Mouse (Mus musculus) lung, embryonic 16.5 days (tissue): Measurements from ENCODE around the gene Sorcs3. TPM values are rescaled to one million over a fixed set of nuclear protein-coding genes. Genes with fewer than 3 reads are reported as not detected.

Experiments used
- ATAC-seq: fragments of 200-750 bp; cut with Nextera tagmentation; 2 replicates; pipeline ENCODE4 v1.8.0; 2017; ENCODE audit warnings: low read depth, mild to moderate bottlenecking, moderate library complexity
- H3K27ac ChIP-seq: fragments of 300-500 bp; sonication (generic); 2 replicates; pipeline ENCODE4 v1.5.1; 2014; ENCODE audit warnings: mild to moderate bottlenecking, control low read depth, low read length
- H3K27me3 ChIP-seq: fragments of 300-500 bp; sonication (generic); 2 replicates; pipeline ENCODE4 v1.6.1; 2014; ENCODE audit warnings: low read depth, low read length, mixed read lengths; ENCODE audit not compliant: control insufficient read depth, insufficient read depth
- H3K36me3 ChIP-seq: fragments of 300-500 bp; sonication (generic); 2 replicates; pipeline ENCODE4 v1.6.1; 2014; ENCODE audit warnings: low read length; ENCODE audit not compliant: control insufficient read depth, insufficient read depth
- H3K4me1 ChIP-seq: fragments of 300-500 bp; sonication (generic); replicated peaks from 2 replicates; pipeline ENCODE4 v1.6.1; 2014; ENCODE audit warnings: low read length, mixed read lengths; ENCODE audit not compliant: control insufficient read depth, insufficient read depth
- H3K4me2 ChIP-seq: fragments of 300-500 bp; sonication (generic); 2 replicates; pipeline ENCODE4 v1.6.1; 2014; ENCODE audit warnings: low read depth, low read length, control low read depth
- H3K4me3 ChIP-seq: fragments of 300-500 bp; sonication (generic); 2 replicates; pipeline ENCODE4 v1.5.1; 2014; ENCODE audit warnings: mild to moderate bottlenecking, low read length, control low read depth
- H3K9ac ChIP-seq: fragments of 300-500 bp; sonication (generic); 2 replicates; pipeline ENCODE4 v1.6.1; 2014; ENCODE audit warnings: low read length, control low read depth
- H3K9me3 ChIP-seq: fragments of 300-500 bp; sonication (generic); 2 replicates; pipeline ENCODE4 v1.6.1; 2016; ENCODE audit warnings: low read length; ENCODE audit not compliant: control insufficient read depth
- WGBS: fragments of 180-500 bp; shearing (Covaris S2); extraction: QIAGEN DNeasy Blood & Tissue Kit; methylation state at CpG from one replicate; pipeline ENCODE4 v1.1.7; 2014; 5-methylcytosine and 5-hydroxymethylcytosine counted together
- polyA plus RNA-seq: library from polyadenylated mRNA; unstranded; fragments of >200 nt; fragmentation: Nextera tagmentation; extraction: Ambion mirVana; gene quantifications from 2 replicates; pipeline ENCODE4 v1.2.1, GENCODE M21; 2015

The Sorcs3 gene
- polyA plus RNA-seq, 1 experiment from 2014 or later: 0.20 TPM

DNA sequence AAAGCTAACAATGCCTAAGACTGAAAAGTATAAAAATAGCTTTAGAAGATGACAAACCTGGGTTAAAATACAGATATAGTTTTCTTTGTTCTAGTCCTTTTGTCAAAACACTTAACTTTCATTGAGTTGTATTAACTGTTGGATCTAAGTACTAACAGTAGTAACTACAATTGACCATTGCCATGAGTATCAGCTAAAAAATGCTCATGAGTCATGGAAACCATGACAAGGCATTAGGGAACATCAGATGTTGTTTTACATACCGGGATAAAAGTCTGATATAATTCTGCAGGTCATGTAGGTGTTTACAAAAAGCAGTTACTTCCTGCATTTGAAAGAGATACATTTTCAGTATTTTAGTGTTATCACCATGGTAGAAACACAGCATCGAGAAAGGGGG, 575.0 kb downstream of the Sorcs3 start:
- Histone ChIP-seq H3K27ac (no peak overlapping the region), H3K4me3 (no peak overlapping the region), H3K27me3 (no peaks in the 10 kb centered on the region), H3K4me2 (no peak overlapping the region), H3K9me3 (no peaks in the 10 kb centered on the region), H3K9ac (no peak overlapping the region), H3K4me1 (no peaks in the 10 kb centered on the region), H3K36me3 (no peaks in the 10 kb centered on the region)
- 42% methylated on average over 2 of the region's 2 CpGs for WGBS
- ATAC-seq: no peak

DNA sequence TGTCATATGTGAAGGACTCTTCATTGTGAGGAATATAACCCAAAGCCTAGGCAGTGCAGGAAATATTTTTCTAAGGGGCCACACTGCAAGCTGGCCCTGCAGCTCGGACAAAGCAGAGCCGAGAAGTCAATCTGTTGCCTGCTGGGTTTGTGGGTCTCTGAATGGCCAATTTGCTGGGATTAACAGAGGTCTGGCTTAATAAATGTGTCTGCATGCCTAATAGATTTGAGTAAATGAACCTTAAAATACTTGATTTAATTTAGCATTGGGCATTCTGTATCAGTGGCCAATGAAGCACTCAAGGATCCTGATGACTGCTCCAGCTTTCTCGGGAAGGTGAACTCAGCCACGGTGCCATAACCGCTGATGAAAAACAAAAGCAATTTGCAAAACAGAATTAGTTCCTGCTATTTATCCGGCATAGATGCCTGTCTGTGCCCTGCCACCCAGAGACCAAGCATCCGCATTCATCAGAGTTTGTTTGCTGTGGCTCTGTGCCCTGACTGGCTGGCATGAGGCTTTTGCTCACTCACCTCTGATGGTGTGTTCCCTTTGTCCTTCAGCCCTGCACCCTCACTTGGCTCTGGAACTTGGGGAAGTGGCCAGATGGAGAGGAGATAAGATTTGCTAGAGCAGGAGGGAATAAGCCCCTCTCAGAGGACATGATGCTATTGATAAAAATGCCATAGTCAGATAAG, 576.3 kb downstream of the Sorcs3 start:
- Histone ChIP-seq H3K36me3 (no peaks in the 10 kb centered on the region), H3K27me3 (no peaks in the 10 kb centered on the region), H3K9ac (no peak overlapping the region), H3K9me3 (no peaks in the 10 kb centered on the region), H3K4me3 (no peak overlapping the region), H3K4me1 (no peaks in the 10 kb centered on the region), H3K27ac (no peak overlapping the region), H3K4me2 (no peak overlapping the region)
- 77% methylated on average over 7 of the region's 7 CpGs for WGBS
- ATAC-seq: no peak

- H3K27me3 ChIP-seq: no peaks in the 10 kb centered on the region
- no peak overlapping the region for H3K4me2 ChIP-seq
- ATAC-seq: no peak
- H3K36me3 ChIP-seq: no peaks in the 10 kb centered on the region
- no peak overlapping the region for H3K27ac ChIP-seq
- WGBS: 79% methylated on average over 4 of the region's 4 CpGs
- no peaks in the 10 kb centered on the region for H3K9me3 ChIP-seq
- no peaks in the 10 kb centered on the region for H3K4me1 ChIP-seq
- no peak overlapping the region for H3K9ac ChIP-seq
- no peak overlapping the region for H3K4me3 ChIP-seq
Observed at GRCm38 (mm10) chr19:48787269-48787668, 581.4 kb downstream of the Sorcs3 start.

GRCm38 (mm10) chr19:48804546-48804945, 598.7 kb downstream of the Sorcs3 start:
- no peak overlapping the region for H3K4me3 ChIP-seq
- no peak overlapping the region for H3K27ac ChIP-seq
- no peak overlapping the region for H3K9ac ChIP-seq
- 52% methylated on average over 6 of the region's 6 CpGs for WGBS
- H3K4me2 ChIP-seq: no peak overlapping the region
- no peaks in the 10 kb centered on the region for H3K4me1 ChIP-seq
- H3K9me3 ChIP-seq: no peaks in the 10 kb centered on the region
- H3K27me3 ChIP-seq: no peaks in the 10 kb centered on the region
- no peaks in the 10 kb centered on the region for H3K36me3 ChIP-seq
- ATAC-seq: no peak

DNA sequence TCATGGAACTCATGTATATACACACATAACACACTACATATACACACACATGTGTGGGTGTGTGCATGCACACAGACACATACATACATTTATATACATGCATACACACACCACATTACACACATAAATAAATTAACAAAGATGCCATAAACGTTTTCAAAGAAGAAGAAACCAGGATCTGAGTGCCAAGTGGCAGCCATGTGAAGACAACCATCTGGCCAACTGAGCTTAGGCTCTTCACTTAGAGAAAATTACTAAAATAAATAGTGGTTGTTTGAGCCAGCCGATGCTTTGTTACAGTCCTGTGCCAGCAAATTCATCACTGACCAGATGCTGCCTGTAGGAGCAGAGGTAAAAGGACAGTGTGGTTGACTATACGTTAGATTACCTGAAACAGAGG, 605.7 kb downstream of the Sorcs3 start:
- H3K9me3 ChIP-seq: no peaks in the 10 kb centered on the region

GRCm38 (mm10) chr19:48813823-48814222, 608.0 kb downstream of the Sorcs3 start:
- Histone ChIP-seq H3K4me2 (no peak overlapping the region), H3K4me1 (no peaks in the 10 kb centered on the region), H3K4me3 (no peak overlapping the region), H3K27ac (no peak overlapping the region), H3K9me3 (no peaks in the 10 kb centered on the region), H3K27me3 (no peaks in the 10 kb centered on the region), H3K36me3 (no peaks in the 10 kb centered on the region), H3K9ac (no peak overlapping the region)
- no peak for ATAC-seq
- WGBS: 86% methylated on average over 4 of the region's 4 CpGs

More for the DNA sequence above, 605.7 kb downstream of the Sorcs3 start:
- Histone ChIP-seq H3K4me2 (no peak overlapping the region), H3K9ac (no peak overlapping the region), H3K36me3 (no peaks in the 10 kb centered on the region), H3K27ac (no peak overlapping the region), H3K27me3 (no peaks in the 10 kb centered on the region), H3K4me3 (no peak overlapping the region), H3K4me1 (no peaks in the 10 kb centered on the region)
- no peak for ATAC-seq
- 30% methylated on average over 3 of the region's 3 CpGs for WGBS

DNA sequence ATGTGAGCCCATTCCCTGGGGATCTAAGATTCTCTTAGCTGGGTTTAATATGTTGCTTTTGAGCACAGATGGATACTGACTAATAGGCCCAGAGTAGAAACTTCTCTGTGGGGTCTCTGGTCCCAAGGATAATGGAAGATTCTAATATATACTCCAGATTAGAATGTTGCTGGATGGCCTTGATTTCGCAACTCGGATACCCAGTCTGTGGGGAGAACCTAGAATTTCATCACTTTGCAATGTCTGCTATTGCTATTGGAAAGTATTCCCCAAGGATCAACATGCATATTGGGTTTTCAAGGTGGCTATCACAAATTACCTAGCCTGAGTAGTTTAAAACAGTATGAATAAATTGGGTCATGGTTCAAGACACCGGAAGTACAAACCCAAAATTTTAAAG, 609.2 kb downstream of the Sorcs3 start:
- no peak for ATAC-seq
- H3K27ac ChIP-seq: no peak overlapping the region
- 91% methylated on average over 3 of the region's 3 CpGs for WGBS
- no peak overlapping the region for H3K4me3 ChIP-seq
- no peak overlapping the region for H3K9ac ChIP-seq
- no peak overlapping the region for H3K4me2 ChIP-seq
- H3K27me3 ChIP-seq: no peaks in the 10 kb centered on the region
- H3K36me3 ChIP-seq: no peaks in the 10 kb centered on the region
- H3K9me3 ChIP-seq: no peaks in the 10 kb centered on the region
- no peaks in the 10 kb centered on the region for H3K4me1 ChIP-seq

DNA sequence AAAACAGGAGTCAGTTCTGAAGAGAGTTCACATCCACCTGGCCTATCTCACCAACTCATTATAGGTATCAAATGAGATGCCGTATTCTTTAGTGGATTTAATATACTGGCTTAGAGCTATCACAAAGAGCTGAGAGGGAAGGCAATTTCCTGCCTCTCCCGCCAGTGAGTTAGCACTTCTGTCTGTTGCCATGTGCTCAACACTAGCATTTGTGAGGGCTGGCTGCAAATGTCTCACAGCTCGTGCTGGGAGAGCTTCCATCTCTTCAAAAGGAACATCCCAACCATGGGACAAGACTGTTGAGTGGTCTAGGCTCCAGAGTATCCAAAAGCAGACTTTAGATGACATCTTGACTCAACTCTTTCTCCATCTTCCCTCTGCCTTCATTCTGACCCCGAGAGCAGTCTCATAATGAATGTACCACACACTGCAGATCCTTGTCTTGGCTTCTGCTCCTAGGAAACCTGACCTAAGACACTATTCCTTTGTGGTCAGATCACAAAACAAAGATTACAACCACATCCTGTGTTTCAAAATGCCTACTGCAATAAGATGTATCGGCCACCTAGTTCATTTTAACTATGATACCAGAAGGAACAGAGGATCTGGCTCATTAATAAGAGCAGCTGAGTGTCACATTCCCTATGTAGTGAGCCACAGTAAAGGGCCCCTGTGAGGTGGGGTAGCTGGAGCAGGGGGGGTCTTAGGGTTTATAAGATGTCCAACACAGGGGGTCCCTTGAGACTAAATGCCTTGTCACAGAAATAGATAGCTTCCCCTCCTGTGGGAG, 614.9 kb downstream of the Sorcs3 start:
- no peak overlapping the region for H3K4me3 ChIP-seq
- no peak overlapping the region for H3K27ac ChIP-seq
- 60% methylated on average over 5 of the region's 5 CpGs for WGBS
- no peak for ATAC-seq
- no peaks in the 10 kb centered on the region for H3K4me1 ChIP-seq
- H3K36me3 ChIP-seq: no peaks in the 10 kb centered on the region
- no peak overlapping the region for H3K9ac ChIP-seq
- H3K27me3 ChIP-seq: no peaks in the 10 kb centered on the region
- no peaks in the 10 kb centered on the region for H3K9me3 ChIP-seq
- no peak overlapping the region for H3K4me2 ChIP-seq

DNA sequence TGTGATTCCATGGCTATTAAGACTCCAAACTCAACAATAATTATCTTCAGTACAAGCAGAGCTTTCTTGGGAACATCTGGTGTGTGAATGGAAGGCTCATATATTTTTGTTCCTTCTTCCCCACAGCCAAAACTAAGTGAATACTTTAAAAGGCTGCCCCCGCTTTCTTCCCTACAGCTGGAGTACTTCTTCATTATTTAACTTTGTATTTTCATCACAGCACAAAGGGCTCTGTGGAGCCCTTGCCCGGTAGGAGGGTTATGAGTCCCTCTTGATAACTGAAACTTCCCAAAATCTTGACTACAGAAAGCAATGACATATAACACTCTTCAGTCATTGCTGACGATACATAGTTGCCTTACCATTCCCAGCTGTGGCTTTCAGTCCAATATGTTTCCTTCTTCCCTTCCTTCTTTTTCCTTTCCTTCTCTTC, 615.5 kb downstream of the Sorcs3 start:
- no peak for ATAC-seq
- no peak overlapping the region for H3K9ac ChIP-seq
- H3K27ac ChIP-seq: no peak overlapping the region
- no peaks in the 10 kb centered on the region for H3K36me3 ChIP-seq
- H3K4me1 ChIP-seq: no peaks in the 10 kb centered on the region
- H3K27me3 ChIP-seq: no peaks in the 10 kb centered on the region
- H3K4me3 ChIP-seq: no peak overlapping the region
- no peaks in the 10 kb centered on the region for H3K9me3 ChIP-seq
- WGBS: 66% methylated on average over 3 of the region's 3 CpGs
- no peak overlapping the region for H3K4me2 ChIP-seq
